Mouse (Mus musculus) lung, postnatal 36 days (tissue): ENCODE measurements at regions not wholly inside any gene's neighbourhood (a gene's known extent, or its start where the extent isn't known, plus 50 kb on each side); places are given as distances from the start of the nearest gene placed in this dataset.

Experiments used
- DNase-seq: peaks from one replicate; pipeline ENCODE4 v3.0.0; 2022; ENCODE audit warnings: mixed read lengths

GRCm38 (mm10) chr9:113287397-113287796, 420.7 kb downstream of the Pdcd6ip start:
- no peak for DNase-seq

GRCm38 (mm10) chr9:113283244-113283643, 424.8 kb downstream of the Pdcd6ip start:
- no peak for DNase-seq

GRCm38 (mm10) chr9:113270595-113270994, 437.5 kb downstream of the Pdcd6ip start:
- DNase-seq: no peak

GRCm38 (mm10) chr9:113267696-113268095, 440.4 kb downstream of the Pdcd6ip start:
- DNase-seq: no peak

GRCm38 (mm10) chr9:113263636-113264035, 444.4 kb downstream of the Pdcd6ip start:
- no peak for DNase-seq

GRCm38 (mm10) chr9:113260296-113260695, 447.8 kb downstream of the Pdcd6ip start:
- no peak for DNase-seq

- no peak for DNase-seq
These were observed 449.5 kb downstream of the Pdcd6ip start for GRCm38 (mm10) chr9:113258556-113258955.

- no peak for DNase-seq
These were observed 459.3 kb downstream of the Pdcd6ip start for GRCm38 (mm10) chr9:113248703-113249274.

- DNase-seq: no peak
These were observed 460.1 kb downstream of the Pdcd6ip start for GRCm38 (mm10) chr9:113247950-113248349.

- DNase-seq: no peak
These were observed 464.2 kb downstream of the Pdcd6ip start for GRCm38 (mm10) chr9:113243870-113244269.

GRCm38 (mm10) chr9:113233370-113233769, 474.7 kb downstream of the Pdcd6ip start:
- no peak for DNase-seq

- DNase-seq: no peak
These were observed 478.7 kb downstream of the Pdcd6ip start for GRCm38 (mm10) chr9:113229391-113229790.

GRCm38 (mm10) chr9:113213930-113214329, 494.1 kb downstream of the Pdcd6ip start:
- no peak for DNase-seq

GRCm38 (mm10) chr9:113212389-113212788, 495.7 kb downstream of the Pdcd6ip start:
- DNase-seq: no peak

- no peak for DNase-seq
These were observed 499.9 kb downstream of the Pdcd6ip start for GRCm38 (mm10) chr9:113208181-113208580.

- no peak for DNase-seq
These were observed 508.8 kb downstream of the Pdcd6ip start for GRCm38 (mm10) chr9:113199241-113199640.

- DNase-seq: no peak
These were observed 512.5 kb downstream of the Pdcd6ip start for GRCm38 (mm10) chr9:113195556-113195955.

GRCm38 (mm10) chr9:113192773-113193172, 515.3 kb downstream of the Pdcd6ip start:
- DNase-seq: no peak

GRCm38 (mm10) chr9:113191163-113191562, 516.9 kb downstream of the Pdcd6ip start:
- no peak for DNase-seq

GRCm38 (mm10) chr9:113181182-113181581, 526.9 kb downstream of the Pdcd6ip start:
- DNase-seq: no peak

GRCm38 (mm10) chr9:113177918-113178235, 530.2 kb downstream of the Pdcd6ip start:
- no peak for DNase-seq

GRCm38 (mm10) chr9:113177181-113177917, 530.7 kb downstream of the Pdcd6ip start:
- DNase-seq: no peak

- no peak for DNase-seq
These were observed 536.2 kb downstream of the Pdcd6ip start for GRCm38 (mm10) chr9:113171767-113172405.
